Mouse (Mus musculus) hindbrain, embryonic 11.5 days (tissue): ENCODE measurements around the gene Olfr735. TPM values are rescaled to one million over a fixed set of nuclear protein-coding genes. Genes with fewer than 3 reads are reported as not detected.

Source experiments
- polyA plus RNA-seq: library from polyadenylated mRNA; unstranded; fragments of >200 nt; fragmentation: Nextera tagmentation; extraction: Ambion mirVana; gene quantifications from 2 replicates; pipeline ENCODE4 v1.2.1, GENCODE M21; 2014

The Olfr735 gene
- polyA plus RNA-seq, 1 experiment from 2014 or later, result not detected

Other genes with a start within 250 kb of the Olfr735 start
- gene Olfr727, start 225.7 kb downstream of the Olfr735 start, polyA plus RNA-seq, result not detected in 2 replicates
- gene Olfr728, start 206.2 kb downstream of the Olfr735 start, polyA plus RNA-seq, result not detected in 2 replicates
- gene Olfr729, start 196.0 kb downstream of the Olfr735 start, polyA plus RNA-seq, result 0.03 TPM in 1 of 2 replicates, not detected in the other
- not detected in 2 replicates for gene Olfr730, start 160.7 kb downstream of the Olfr735 start, polyA plus RNA-seq
- gene Olfr731, start 107.0 kb downstream of the Olfr735 start, polyA plus RNA-seq, result not detected in 2 replicates
- not detected in 2 replicates for gene Olfr732, start 64.7 kb downstream of the Olfr735 start, polyA plus RNA-seq
- not detected in 2 replicates for gene Olfr733, start 47.4 kb downstream of the Olfr735 start, polyA plus RNA-seq
- gene Olfr734, start 22.1 kb downstream of the Olfr735 start, polyA plus RNA-seq, result not detected in 2 replicates
- gene Tlr11, start 9.0 kb upstream of the Olfr735 start, polyA plus RNA-seq, result not detected in 2 replicates
- not detected in 2 replicates for gene Olfr736, start 32.3 kb upstream of the Olfr735 start, polyA plus RNA-seq
- not detected in 2 replicates for gene Olfr738, start 58.7 kb upstream of the Olfr735 start, polyA plus RNA-seq
- not detected in 2 replicates for gene Olfr739, start 69.8 kb upstream of the Olfr735 start, polyA plus RNA-seq
- gene Olfr740, start 96.7 kb upstream of the Olfr735 start, polyA plus RNA-seq, result not detected in 2 replicates
- gene Olfr741, start 123.9 kb upstream of the Olfr735 start, polyA plus RNA-seq, result not detected in 2 replicates
- gene Olfr742, start 154.7 kb upstream of the Olfr735 start, polyA plus RNA-seq, result not detected in 2 replicates
- gene Olfr743, start 173.0 kb upstream of the Olfr735 start, polyA plus RNA-seq, result not detected in 2 replicates